Comparison of ENCODE assay signal across 11 mouse cellular contexts in the genomic region with DNA sequence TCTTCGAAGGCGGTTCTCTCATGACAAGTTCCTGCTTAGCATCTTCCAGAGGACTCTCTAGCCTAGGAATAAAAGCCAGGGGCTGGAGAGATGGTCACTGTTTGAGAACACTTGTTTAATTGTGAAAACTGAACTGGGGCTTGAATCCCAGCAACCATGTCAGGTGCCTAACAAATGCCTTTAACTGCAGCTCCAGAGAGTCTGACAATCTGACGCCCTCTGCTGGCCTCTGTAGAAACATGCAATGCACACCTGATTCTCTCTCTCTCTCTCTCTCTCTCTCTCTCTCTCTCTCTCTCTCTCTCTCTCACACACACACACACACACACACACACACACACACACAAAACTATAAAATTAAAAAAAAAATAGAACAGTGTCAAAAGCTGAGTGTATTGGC. TPM values are rescaled to one million over a fixed set of nuclear protein-coding genes. Genes with fewer than 3 reads are reported as not detected.
A peak's percentile ranks its signal among the peaks of the same experiment; 100 is the strongest.
DNase-seq lines count a peak whose midpoint lies in the region; ATAC-seq and TF ChIP-seq lines count a peak whose summit lies in the region.
"Had no signal": no experiment of that assay in that cellular context is flagged by ENCODE, and none has a peak within 500 bp of the region (broad histone marks: within the 10 kb centered on the region; RNA-seq: fewer than 3 reads in every experiment).

No protein-coding gene starts in this region.

- TF ChIP-seq RAD21 in CH12.LX (IDR thresholded peaks at IDR 0.05; ENCODE audit: low read depth, low read length): peak; percentile 56

- no peak for TF ChIP-seq EP300 in CH12.LX (IDR thresholded peaks at IDR 0.05; ENCODE audit: low read length)

- 0 out of 2 replicates have a peak, but pooled peaks have one; percentile 33 for ATAC-seq in granulocyte monocyte progenitor cell, adult 5-6 weeks (replicated peaks; ENCODE audit: poor library complexity, severe bottlenecking)
- ATAC-seq in frontal cortex, adult (ENCODE audit: low TSS enrichment): no peak

- H3K4me2 ChIP-seq in CH12.LX (ENCODE audit: insufficient read depth, low read depth, poor library complexity, severe bottlenecking): no peak overlapping the region

- DNase-seq in left cerebral cortex, adult 2 months (ENCODE audit: extremely low spot score in 1 of 2, low spot score in 2 of 2): no peak
- DNase-seq in left cerebral cortex, adult 9 months (ENCODE audit: low spot score in 2 of 2): no peak
- DNase-seq in 416B (ENCODE audit: low read depth): peak; percentile 53
- DNase-seq in CH12.LX (ENCODE audit: extremely low read depth): peak; percentile 41
- no peak for DNase-seq in spleen, postnatal 4 days (ENCODE audit: low spot score in 2 of 2)
- DNase-seq: heart, adult 11 months; heart, postnatal 4 days; kidney, adult 8-10 months had no signal

- no peak overlapping the region for H3K4me3 ChIP-seq in left cerebral cortex, adult 2 months
- H3K4me3 ChIP-seq in CH12.LX (replicated peaks in 1 of 3; ENCODE audit: low read depth in 2 of 3, low read length in 2 of 3, poor library complexity in 1 of 3): no peak overlapping the region
- H3K4me3 ChIP-seq: embryonic facial prominence, embryonic 10.5 days had no signal

- no peak for TF ChIP-seq POLR2A in CH12.LX (IDR thresholded peaks at IDR 0.05; ENCODE audit: low read depth, low read length)

- in situ Hi-C loops in CH12.LX (cut with MboI; ENCODE audit: low pct_ligation_motif_present, low pct_unique_long_range_greater_than_20kb, low sequenced_read_pairs): no loop called here

- dilution Hi-C loops in CH12.LX (cut with MboI; ENCODE audit: extremely low pct_ligation_motif_present, extremely low pct_unique_long_range_greater_than_20kb, low sequenced_read_pairs): no loop called here

- H3K27ac ChIP-seq in left cerebral cortex, adult 2 months: no peak overlapping the region
- no peak overlapping the region for H3K27ac ChIP-seq in CH12.LX (ENCODE audit: insufficient read depth, low read depth)
- H3K27ac ChIP-seq: embryonic facial prominence, embryonic 10.5 days had no signal

- no peaks in the 10 kb centered on the region for H3K36me3 ChIP-seq in CH12.LX (replicated peaks in 1 of 2; ENCODE audit: control insufficient read depth in 1 of 2, insufficient read depth in 1 of 2, low read length in 1 of 2)
- H3K36me3 ChIP-seq: embryonic facial prominence, embryonic 10.5 days had no signal

- no peaks in the 10 kb centered on the region for H3K27me3 ChIP-seq in CH12.LX (replicated peaks)

- H3K79me2 ChIP-seq in CH12.LX (replicated peaks; ENCODE audit: control insufficient read depth, extremely low read depth, insufficient read depth, poor library complexity, severe bottlenecking): no peaks in the 10 kb centered on the region

- intact Hi-C loops in left cerebral cortex, adult 2 months (cut with DNase I): no loop called here

- H3K9me3 ChIP-seq in CH12.LX (replicated peaks; ENCODE audit: low read length): peaks cover 5% of the 10 kb centered on the region

- H3K9ac ChIP-seq in CH12.LX (ENCODE audit: insufficient read depth, low read depth): no peak overlapping the region

- H3K4me1 ChIP-seq in CH12.LX (ENCODE audit: control insufficient read depth in 1 of 2, insufficient read depth in 2 of 2): no peaks in the 10 kb centered on the region
- H3K4me1 ChIP-seq: embryonic facial prominence, embryonic 10.5 days had no signal

- peak; percentile 9; the same call in 1 of the 2 replicates for TF ChIP-seq CTCF in left cerebral cortex, adult 2 months (IDR thresholded peaks at IDR 0.05)
- peak in 1 of 2 experiments; percentile 67; a peak in 2 of 4 replicates for TF ChIP-seq CTCF in CH12.LX (conservative IDR thresholded peaks at IDR 0.05 in 1 of 2, IDR thresholded peaks at IDR 0.05 in 1 of 2; ENCODE audit: low read depth in 2 of 2, low read length in 2 of 2)

TF ChIP-seq in CH12.LX, 34 proteins besides CTCF, POLR2A, EP300 and RAD21:
- no peak for TF ChIP-seq MAZ (IDR thresholded peaks at IDR 0.05; ENCODE audit: low read depth, low read length)
- TF ChIP-seq SMC3 (IDR thresholded peaks at IDR 0.05; ENCODE audit: low read depth, low read length): peak; percentile 70

RNA-seq across cellular contexts. Expression of a gene that starts 16.2 kb away (rescaled TPM):
- total RNA-seq in left cerebral cortex, adult 2 months (2021): under 1 TPM; 0.12 to 0.23 TPM
- total RNA-seq in CH12.LX (2012; rRNA removed): not detected in 2 replicates
- not detected in 2 replicates for total RNA-seq in CH12.LX (2014; rRNA removed)
- not detected in 2 replicates for polyA plus RNA-seq in CH12.LX (2012; ENCODE audit: insufficient read length, low read depth)
- 41.1 and 69.5 TPM in 2 replicates for total RNA-seq in granulocyte monocyte progenitor cell, adult 5-6 weeks (2014; fragmentation: Nextera tagmentation)
- 53.2 and 60.5 TPM in 2 replicates for total RNA-seq in granulocyte monocyte progenitor cell, adult 5-6 weeks (2017)

RNA-seq across cellular contexts. Expression of a gene that starts 19.5 kb away (rescaled TPM):
- total RNA-seq in left cerebral cortex, adult 2 months (2021): 10 to 100 TPM; 36.0 to 36.8 TPM
- total RNA-seq in CH12.LX (2012; rRNA removed) (11.5 and 20.1 TPM in 2 replicates), CH12.LX (2014; rRNA removed) (0.65 and 0.85 TPM in 2 replicates)
- 1.1 and 1.8 TPM in 2 replicates for polyA plus RNA-seq in CH12.LX (2012; ENCODE audit: insufficient read length, low read depth)
- 8.1 and 19.6 TPM in 2 replicates for total RNA-seq in granulocyte monocyte progenitor cell, adult 5-6 weeks (2014; fragmentation: Nextera tagmentation)
- total RNA-seq in granulocyte monocyte progenitor cell, adult 5-6 weeks (2017): 9.2 and 13.4 TPM in 2 replicates

Comparison
In these comparisons a context has a peak if more than half of its experiments do, and no peak if none do; other contexts are left out.
1. DNase-seq: peak in 416B (single experiment) and CH12.LX (single experiment); none in left cerebral cortex, adult 2 months (0 of 2), left cerebral cortex, adult 9 months (0 of 2) and spleen, postnatal 4 days (0 of 2).
2. RNA of a gene that starts 16.2 kb away (total RNA-seq): 41.1 to 69.5 TPM in granulocyte monocyte progenitor cell, adult 5-6 weeks; 0.12 to 0.23 TPM in left cerebral cortex, adult 2 months and not detected in CH12.LX; every median in the first group is over 10 times any median in the second.